16 mouse cellular contexts compared by ENCODE assay signal in genomic region chr8:79149880-79150279, GRCm38 (mm10).
"Had no signal": no experiment of that assay in that cellular context is flagged by ENCODE, and none has a peak within 500 bp of the region (broad histone marks: within the 10 kb centered on the region; RNA-seq: fewer than 3 reads in every experiment).

No protein-coding gene starts in this region.

- H3K4me3 ChIP-seq: neural tube, embryonic 12.5 days; neural tube, embryonic 13.5 days; neural tube, embryonic 15.5 days; stomach, embryonic 15.5 days had no signal

- DNase-seq: retina, postnatal 1 day; right cerebral cortex, postnatal 14 days; right cerebral cortex, postnatal 25 days; right cerebral cortex, postnatal 4 days; spleen, adult 18-20 months; thymus, adult 18-20 months; thymus, adult 2 months; thymus, postnatal 14 days; thymus, postnatal 25 days; thymus, postnatal 36 days; thymus, postnatal 4 days had no signal

- H3K9me3 ChIP-seq: neural tube, embryonic 12.5 days; neural tube, embryonic 13.5 days; neural tube, embryonic 15.5 days; stomach, embryonic 15.5 days had no signal

- H3K4me1 ChIP-seq: neural tube, embryonic 12.5 days; stomach, embryonic 15.5 days had no signal

- H3K4me2 ChIP-seq: neural tube, embryonic 12.5 days; neural tube, embryonic 13.5 days; neural tube, embryonic 15.5 days; stomach, embryonic 15.5 days had no signal

- H3K9ac ChIP-seq: neural tube, embryonic 12.5 days; neural tube, embryonic 13.5 days; neural tube, embryonic 15.5 days; stomach, embryonic 15.5 days had no signal

- H3K27ac ChIP-seq: neural tube, embryonic 12.5 days; neural tube, embryonic 13.5 days; neural tube, embryonic 15.5 days; stomach, embryonic 15.5 days; stomach, postnatal 0 days had no signal

- H3K27me3 ChIP-seq: neural tube, embryonic 12.5 days; neural tube, embryonic 13.5 days; neural tube, embryonic 15.5 days; stomach, embryonic 15.5 days had no signal
